Mouse (Mus musculus): ENCODE measurements at regions not wholly inside any gene's neighbourhood (a gene's known extent, or its start where the extent isn't known, plus 50 kb on each side); places are given as distances from the start of the nearest gene placed in this dataset.

DNA sequence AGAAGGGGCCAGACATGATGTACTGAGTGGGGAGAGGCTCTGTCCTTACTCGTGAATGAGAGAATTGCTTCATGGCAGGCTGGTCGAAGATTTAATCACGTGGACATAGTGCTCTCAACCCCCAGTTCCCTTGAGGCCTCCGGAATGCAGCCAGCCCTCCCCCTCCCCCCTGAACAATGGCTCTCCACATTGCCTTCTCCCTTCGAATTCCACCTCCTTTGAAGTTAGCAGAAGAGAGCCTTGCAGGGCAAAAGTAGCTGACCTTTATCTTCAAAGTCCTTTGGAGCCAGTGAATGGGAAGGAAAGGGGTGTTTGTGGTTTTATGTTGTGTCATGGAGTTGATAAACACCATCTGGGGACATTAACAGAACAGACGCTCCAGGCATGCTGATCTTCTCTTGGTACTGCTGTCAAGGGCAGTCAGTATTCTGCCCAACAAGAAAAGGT, 187.9 kb upstream of the Egfl6 start:
- WGBS, result 15% methylated on average over 6 of the region's 6 CpGs
- H3K27me3 ChIP-seq (ENCODE audit: control insufficient read depth, insufficient read depth, low read length), result no peaks in the 10 kb centered on the region
- no peak overlapping the region for H3K27ac ChIP-seq (ENCODE audit: low read depth)
- no peak overlapping the region for H3K4me2 ChIP-seq (ENCODE audit: low read depth, low read length)
- H3K36me3 ChIP-seq (replicated peaks; ENCODE audit: control insufficient read depth, insufficient read depth, low read length), result no peaks in the 10 kb centered on the region
- H3K9ac ChIP-seq (replicated peaks; ENCODE audit: low read depth, low read length), result no peak overlapping the region
- no peak for DNase-seq (ENCODE audit: low spot score)
- H3K4me1 ChIP-seq (ENCODE audit: control insufficient read depth, insufficient read depth), result no peaks in the 10 kb centered on the region
- no peak overlapping the region for H3K4me3 ChIP-seq (ENCODE audit: low read depth, low read length)
- no peaks in the 10 kb centered on the region for H3K9me3 ChIP-seq (replicated peaks; ENCODE audit: control insufficient read depth, low read length)
- TF ChIP-seq CTCF (IDR thresholded peaks at IDR 0.05; ENCODE audit: low read depth) (no peak), EP300 (IDR thresholded peaks at IDR 0.05; ENCODE audit: low read depth) (no peak)
- peak; percentile 36; the same call in 1 of the 2 replicates for ATAC-seq (ENCODE audit: insufficient read depth, low read depth)

DNA sequence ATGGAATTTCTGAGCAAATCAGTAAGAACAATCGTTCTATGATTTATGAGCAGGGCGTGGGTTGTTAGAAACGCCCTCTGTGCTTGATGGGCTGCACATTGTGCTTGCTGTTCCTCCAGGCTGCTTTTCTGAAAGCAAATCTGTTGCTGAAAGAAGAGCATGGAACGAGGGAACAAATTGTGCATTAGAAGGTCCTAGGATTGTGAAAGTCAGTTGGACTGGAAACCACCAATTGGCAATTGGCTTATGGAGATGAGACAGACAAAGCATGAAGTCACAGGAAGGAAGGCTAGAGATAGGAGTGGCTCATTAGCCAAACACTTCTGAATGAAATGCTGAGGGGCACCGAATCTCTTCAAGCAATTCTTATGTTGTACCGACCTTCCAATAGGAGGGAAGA, 181.5 kb upstream of the Egfl6 start:
- H3K4me3 ChIP-seq (ENCODE audit: low read depth, low read length), result no peak overlapping the region
- no peak overlapping the region for H3K27ac ChIP-seq (ENCODE audit: low read depth)
- no peaks in the 10 kb centered on the region for H3K36me3 ChIP-seq (replicated peaks; ENCODE audit: control insufficient read depth, insufficient read depth, low read length)
- no peaks in the 10 kb centered on the region for H3K27me3 ChIP-seq (ENCODE audit: control insufficient read depth, insufficient read depth, low read length)
- H3K9me3 ChIP-seq (replicated peaks; ENCODE audit: control insufficient read depth, low read length), result no peaks in the 10 kb centered on the region
- H3K4me2 ChIP-seq (ENCODE audit: low read depth, low read length), result no peak overlapping the region
- 79% methylated on average over 6 of the region's 6 CpGs for whole genome bisulfite sequencing
- DNase-seq (ENCODE audit: low spot score) (no peak), ATAC-seq (ENCODE audit: insufficient read depth, low read depth) (no peak)
- no peaks in the 10 kb centered on the region for H3K4me1 ChIP-seq (ENCODE audit: control insufficient read depth, insufficient read depth)
- no peak for TF ChIP-seq EP300 (IDR thresholded peaks at IDR 0.05; ENCODE audit: low read depth)
- TF ChIP-seq CTCF (IDR thresholded peaks at IDR 0.05; ENCODE audit: low read depth), result no peak
- no peak overlapping the region for H3K9ac ChIP-seq (replicated peaks; ENCODE audit: low read depth, low read length)

DNA sequence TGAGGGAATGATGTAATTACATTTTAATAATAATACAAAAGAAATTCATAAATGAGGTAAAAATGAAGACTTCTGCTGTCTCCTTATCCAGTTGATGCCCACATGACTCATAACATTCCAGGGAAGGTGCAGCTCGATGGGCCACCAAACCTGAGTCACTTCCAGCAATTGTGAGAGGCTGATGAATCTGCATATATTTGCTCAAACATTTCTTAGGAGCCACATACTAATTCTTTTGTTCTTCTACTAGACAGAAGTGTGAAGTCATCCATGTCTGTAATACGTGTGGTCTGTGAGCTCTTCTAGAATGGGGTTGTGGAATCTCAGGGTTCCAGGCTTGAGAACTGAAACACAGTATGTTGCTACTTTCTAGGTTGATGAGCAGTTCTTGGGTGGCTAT, 180.1 kb upstream of the Egfl6 start:
- no peaks in the 10 kb centered on the region for H3K36me3 ChIP-seq (replicated peaks; ENCODE audit: control insufficient read depth, insufficient read depth, low read length)
- H3K9ac ChIP-seq (replicated peaks; ENCODE audit: low read depth, low read length), result no peak overlapping the region
- no peak for ATAC-seq (ENCODE audit: insufficient read depth, low read depth)
- DNase-seq (ENCODE audit: low spot score), result no peak
- no peaks in the 10 kb centered on the region for H3K4me1 ChIP-seq (ENCODE audit: control insufficient read depth, insufficient read depth)
- no peak overlapping the region for H3K4me3 ChIP-seq (ENCODE audit: low read depth, low read length)
- H3K9me3 ChIP-seq (replicated peaks; ENCODE audit: control insufficient read depth, low read length), result no peaks in the 10 kb centered on the region
- no peak overlapping the region for H3K4me2 ChIP-seq (ENCODE audit: low read depth, low read length)
- 58% methylated on average over 2 of the region's 2 CpGs for WGBS
- no peaks in the 10 kb centered on the region for H3K27me3 ChIP-seq (ENCODE audit: control insufficient read depth, insufficient read depth, low read length)
- no peak overlapping the region for H3K27ac ChIP-seq (ENCODE audit: low read depth)
- no peak for TF ChIP-seq EP300 (IDR thresholded peaks at IDR 0.05; ENCODE audit: low read depth)
- TF ChIP-seq CTCF (IDR thresholded peaks at IDR 0.05; ENCODE audit: low read depth), result no peak

DNA sequence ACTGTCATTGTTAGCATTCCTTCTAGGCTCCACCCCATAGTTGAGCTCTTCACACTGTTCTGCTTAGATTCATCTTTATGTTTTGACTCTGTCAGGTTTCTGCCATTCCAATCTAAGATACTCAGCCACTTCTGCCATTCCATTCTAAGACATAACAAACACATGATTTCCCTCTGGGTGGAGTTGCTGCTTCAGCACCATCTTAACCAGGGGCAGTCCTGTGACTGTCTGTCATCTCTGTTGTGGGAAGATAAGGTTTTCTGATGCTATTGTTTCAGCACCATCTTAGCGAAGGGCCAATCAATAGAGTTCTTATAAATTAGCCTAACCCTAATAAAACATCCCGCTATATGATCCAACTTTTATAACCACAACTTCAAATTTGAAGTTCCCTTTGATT, 176.6 kb upstream of the Egfl6 start:
- Histone ChIP-seq H3K9ac (replicated peaks; ENCODE audit: low read depth, low read length) (no peak overlapping the region), H3K9me3 (replicated peaks; ENCODE audit: control insufficient read depth, low read length) (no peaks in the 10 kb centered on the region), H3K4me2 (ENCODE audit: low read depth, low read length) (no peak overlapping the region), H3K4me1 (ENCODE audit: control insufficient read depth, insufficient read depth) (no peaks in the 10 kb centered on the region), H3K27ac (ENCODE audit: low read depth) (no peak overlapping the region), H3K4me3 (ENCODE audit: low read depth, low read length) (no peak overlapping the region), H3K27me3 (ENCODE audit: control insufficient read depth, insufficient read depth, low read length) (no peaks in the 10 kb centered on the region), H3K36me3 (replicated peaks; ENCODE audit: control insufficient read depth, insufficient read depth, low read length) (no peaks in the 10 kb centered on the region)
- ATAC-seq (ENCODE audit: insufficient read depth, low read depth) (no peak), DNase-seq (ENCODE audit: low spot score) (no peak)
- TF ChIP-seq EP300 (IDR thresholded peaks at IDR 0.05; ENCODE audit: low read depth) (no peak), CTCF (IDR thresholded peaks at IDR 0.05; ENCODE audit: low read depth) (no peak)
- WGBS, result 78% methylated on average over 2 of the region's 2 CpGs

DNA sequence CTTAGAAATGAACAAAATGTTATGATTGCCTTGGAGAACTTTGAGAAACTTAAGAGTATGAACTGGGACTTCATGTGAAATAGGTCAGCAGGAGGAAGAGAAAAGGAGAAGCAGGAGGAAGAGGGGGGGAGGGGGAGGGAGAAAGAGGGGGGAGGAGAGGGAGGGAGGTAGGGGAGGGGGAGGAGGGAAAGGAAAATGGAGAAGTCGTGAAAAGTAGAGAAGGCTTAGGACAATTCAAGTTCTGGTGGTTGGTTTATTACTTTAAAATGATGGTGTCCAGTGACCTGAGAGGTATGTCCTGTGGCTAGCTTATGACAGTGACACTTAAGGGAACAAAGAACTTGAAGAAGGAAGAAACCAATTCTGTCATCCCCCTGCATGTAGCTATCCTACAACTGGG, 171.6 kb upstream of the Egfl6 start:
- no peak for TF ChIP-seq EP300 (IDR thresholded peaks at IDR 0.05; ENCODE audit: low read depth)
- TF ChIP-seq CTCF (IDR thresholded peaks at IDR 0.05; ENCODE audit: low read depth), result no peak
- Histone ChIP-seq H3K4me3 (ENCODE audit: low read depth, low read length) (no peak overlapping the region), H3K36me3 (replicated peaks; ENCODE audit: control insufficient read depth, insufficient read depth, low read length) (no peaks in the 10 kb centered on the region), H3K4me1 (ENCODE audit: control insufficient read depth, insufficient read depth) (no peaks in the 10 kb centered on the region), H3K4me2 (ENCODE audit: low read depth, low read length) (no peak overlapping the region), H3K9ac (replicated peaks; ENCODE audit: low read depth, low read length) (no peak overlapping the region), H3K27ac (ENCODE audit: low read depth) (no peak overlapping the region), H3K9me3 (replicated peaks; ENCODE audit: control insufficient read depth, low read length) (no peaks in the 10 kb centered on the region), H3K27me3 (ENCODE audit: control insufficient read depth, insufficient read depth, low read length) (no peaks in the 10 kb centered on the region)
- DNase-seq (ENCODE audit: low spot score) (no peak), ATAC-seq (ENCODE audit: insufficient read depth, low read depth) (no peak)
- 56% methylated on average over 1 of the region's 1 CpGs for WGBS

DNA sequence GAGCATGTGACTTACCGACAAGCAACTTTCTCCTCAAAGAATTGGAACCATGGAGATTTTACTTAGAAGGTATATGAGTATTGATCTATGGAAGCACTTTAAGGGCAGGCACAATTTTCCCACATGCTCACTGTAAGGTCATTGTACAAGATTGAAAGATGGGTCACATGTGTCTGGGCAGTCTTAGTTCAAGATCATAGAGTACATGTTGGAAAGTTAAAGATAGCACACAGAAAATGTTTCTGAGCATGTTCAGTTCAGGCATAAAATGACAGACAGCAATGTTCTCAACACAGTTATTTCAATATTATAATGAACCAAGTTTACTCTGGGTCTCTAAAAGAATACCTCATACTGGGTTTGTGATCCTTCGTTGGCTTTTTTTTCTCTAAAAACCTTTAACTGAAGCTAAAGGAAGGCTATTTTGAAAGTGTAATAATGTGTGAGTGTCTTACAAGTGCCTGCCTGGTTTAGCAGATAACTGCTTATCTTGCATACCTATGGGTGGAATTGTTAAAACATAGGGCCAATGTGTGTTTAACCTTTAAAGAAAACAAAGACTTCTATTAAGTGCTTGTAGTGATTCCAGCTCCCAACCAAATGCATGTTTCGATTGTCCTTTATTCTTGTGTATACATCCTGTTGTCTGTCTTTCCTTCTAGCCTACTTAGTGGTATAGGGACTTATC, 169.6 kb upstream of the Egfl6 start:
- 58% methylated on average over 3 of the region's 3 CpGs for WGBS
- H3K4me3 ChIP-seq (ENCODE audit: low read depth, low read length), result no peak overlapping the region
- no peaks in the 10 kb centered on the region for H3K27me3 ChIP-seq (ENCODE audit: control insufficient read depth, insufficient read depth, low read length)
- DNase-seq (ENCODE audit: low spot score) (no peak), ATAC-seq (ENCODE audit: insufficient read depth, low read depth) (no peak)
- H3K9me3 ChIP-seq (replicated peaks; ENCODE audit: control insufficient read depth, low read length), result no peaks in the 10 kb centered on the region
- no peaks in the 10 kb centered on the region for H3K36me3 ChIP-seq (replicated peaks; ENCODE audit: control insufficient read depth, insufficient read depth, low read length)
- H3K4me1 ChIP-seq (ENCODE audit: control insufficient read depth, insufficient read depth), result no peaks in the 10 kb centered on the region
- no peak for TF ChIP-seq EP300 (IDR thresholded peaks at IDR 0.05; ENCODE audit: low read depth)
- TF ChIP-seq CTCF (IDR thresholded peaks at IDR 0.05; ENCODE audit: low read depth), result no peak
- H3K9ac ChIP-seq (replicated peaks; ENCODE audit: low read depth, low read length), result no peak overlapping the region
- no peak overlapping the region for H3K4me2 ChIP-seq (ENCODE audit: low read depth, low read length)
- no peak overlapping the region for H3K27ac ChIP-seq (ENCODE audit: low read depth)

All from heart, postnatal 0 days (tissue).